Mouse (Mus musculus): ENCODE data around the gene Arhgap10. TPM values are rescaled to one million over a fixed set of nuclear protein-coding genes. Genes with fewer than 3 reads are reported as not detected.

Arhgap10 gene
- polyA plus RNA-seq, 1 experiment from 2014 or later, result 14.8 TPM

DNA sequence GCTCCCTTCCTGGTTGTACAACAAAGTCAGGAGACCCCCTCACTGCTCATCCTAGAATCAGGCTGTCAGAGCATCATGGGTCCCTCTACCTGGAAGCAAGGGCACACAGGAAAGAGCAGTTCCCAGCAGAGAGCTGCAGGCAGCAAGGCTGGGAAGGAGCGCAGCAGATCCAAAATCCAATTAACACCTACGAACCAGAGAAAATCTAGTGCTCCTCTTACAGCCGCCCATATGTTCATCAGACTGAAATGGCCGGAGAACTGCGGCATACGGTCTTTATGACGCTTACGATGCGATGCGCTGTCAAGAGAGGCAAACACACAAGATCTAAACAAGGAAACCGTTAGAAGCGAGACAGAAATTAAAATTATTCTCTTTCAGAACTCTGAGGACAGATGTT, 229.3 kb downstream of the Arhgap10 start:
- H3K4me3 ChIP-seq (ENCODE audit: low read depth, low read length), result no peak overlapping the region
- H3K4me1 ChIP-seq (ENCODE audit: control insufficient read depth, insufficient read depth, low read length), result no peaks in the 10 kb centered on the region
- no peak overlapping the region for H3K4me2 ChIP-seq (ENCODE audit: low read depth)
- no peaks in the 10 kb centered on the region for H3K9me3 ChIP-seq (ENCODE audit: control insufficient read depth, low read length)
- no peaks in the 10 kb centered on the region for H3K36me3 ChIP-seq (ENCODE audit: control insufficient read depth, insufficient read depth, low read length)
- 90% methylated on average over 12 of the region's 12 CpGs for WGBS
- no peak overlapping the region for H3K9ac ChIP-seq (ENCODE audit: low read length)
- no peaks in the 10 kb centered on the region for H3K27me3 ChIP-seq (ENCODE audit: control insufficient read depth, insufficient read depth, low read length)
- no peak for ATAC-seq (ENCODE audit: insufficient read depth, low FRiP score, low TSS enrichment)
- no peak overlapping the region for H3K27ac ChIP-seq (ENCODE audit: low read depth, low read length)
- no peak for DNase-seq (ENCODE audit: low spot score)

DNA sequence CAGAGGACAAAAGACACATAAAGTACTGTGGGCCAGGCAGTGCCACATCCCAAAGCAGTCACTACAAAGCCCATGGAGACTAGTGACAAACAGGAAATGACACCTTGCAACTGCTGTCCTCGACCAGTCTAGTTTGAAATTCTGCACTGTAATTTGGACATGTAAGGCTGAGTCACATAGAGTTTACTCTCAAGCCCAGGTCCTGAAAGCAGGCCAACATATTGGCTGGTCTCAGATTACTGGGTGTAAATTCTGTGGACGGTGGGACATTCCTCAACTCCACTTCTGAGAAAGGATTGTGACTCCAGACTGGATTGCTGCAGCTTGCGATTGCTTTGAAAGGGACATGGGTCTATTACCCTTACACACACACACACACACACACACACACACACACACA, 229.7 kb downstream of the Arhgap10 start:
- Histone ChIP-seq H3K27ac (ENCODE audit: low read depth, low read length) (no peak overlapping the region), H3K4me1 (ENCODE audit: control insufficient read depth, insufficient read depth, low read length) (no peaks in the 10 kb centered on the region), H3K4me3 (ENCODE audit: low read depth, low read length) (no peak overlapping the region), H3K4me2 (ENCODE audit: low read depth) (no peak overlapping the region), H3K36me3 (ENCODE audit: control insufficient read depth, insufficient read depth, low read length) (no peaks in the 10 kb centered on the region), H3K9me3 (ENCODE audit: control insufficient read depth, low read length) (no peaks in the 10 kb centered on the region), H3K9ac (ENCODE audit: low read length) (no peak overlapping the region), H3K27me3 (ENCODE audit: control insufficient read depth, insufficient read depth, low read length) (no peaks in the 10 kb centered on the region)
- WGBS, result 68% methylated on average over 3 of the region's 3 CpGs
- ATAC-seq (ENCODE audit: insufficient read depth, low FRiP score, low TSS enrichment) (no peak), DNase-seq (ENCODE audit: low spot score) (no peak)

DNA sequence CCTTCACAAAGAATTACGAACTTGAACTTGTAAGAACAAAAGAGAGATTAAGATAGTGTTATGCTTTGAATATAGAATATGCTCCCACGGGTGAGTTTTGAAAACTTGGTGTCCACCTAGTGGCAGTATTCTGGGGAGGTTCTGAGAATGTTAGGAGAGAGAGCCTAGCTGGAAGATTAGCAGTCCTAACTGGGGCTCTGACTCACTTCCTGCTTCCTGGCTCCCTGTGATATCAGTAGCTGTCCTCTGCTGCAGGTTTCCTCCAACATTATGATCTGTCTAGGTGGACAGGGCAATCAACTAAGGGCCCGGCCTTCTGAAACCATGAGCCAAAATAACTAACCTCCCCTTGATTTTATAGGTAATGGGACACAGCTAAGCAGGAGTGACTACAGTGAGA, 233.3 kb downstream of the Arhgap10 start:
- Histone ChIP-seq H3K27ac (ENCODE audit: low read depth, low read length) (no peak overlapping the region), H3K27me3 (ENCODE audit: control insufficient read depth, insufficient read depth, low read length) (no peaks in the 10 kb centered on the region), H3K4me2 (ENCODE audit: low read depth) (no peak overlapping the region), H3K36me3 (ENCODE audit: control insufficient read depth, insufficient read depth, low read length) (no peaks in the 10 kb centered on the region), H3K9ac (ENCODE audit: low read length) (no peak overlapping the region), H3K4me1 (ENCODE audit: control insufficient read depth, insufficient read depth, low read length) (no peaks in the 10 kb centered on the region), H3K4me3 (ENCODE audit: low read depth, low read length) (no peak overlapping the region), H3K9me3 (ENCODE audit: control insufficient read depth, low read length) (no peaks in the 10 kb centered on the region)
- ATAC-seq (ENCODE audit: insufficient read depth, low FRiP score, low TSS enrichment) (no peak), DNase-seq (ENCODE audit: low spot score) (no peak)
- WGBS, result 94% methylated on average over 3 of the region's 3 CpGs

DNA sequence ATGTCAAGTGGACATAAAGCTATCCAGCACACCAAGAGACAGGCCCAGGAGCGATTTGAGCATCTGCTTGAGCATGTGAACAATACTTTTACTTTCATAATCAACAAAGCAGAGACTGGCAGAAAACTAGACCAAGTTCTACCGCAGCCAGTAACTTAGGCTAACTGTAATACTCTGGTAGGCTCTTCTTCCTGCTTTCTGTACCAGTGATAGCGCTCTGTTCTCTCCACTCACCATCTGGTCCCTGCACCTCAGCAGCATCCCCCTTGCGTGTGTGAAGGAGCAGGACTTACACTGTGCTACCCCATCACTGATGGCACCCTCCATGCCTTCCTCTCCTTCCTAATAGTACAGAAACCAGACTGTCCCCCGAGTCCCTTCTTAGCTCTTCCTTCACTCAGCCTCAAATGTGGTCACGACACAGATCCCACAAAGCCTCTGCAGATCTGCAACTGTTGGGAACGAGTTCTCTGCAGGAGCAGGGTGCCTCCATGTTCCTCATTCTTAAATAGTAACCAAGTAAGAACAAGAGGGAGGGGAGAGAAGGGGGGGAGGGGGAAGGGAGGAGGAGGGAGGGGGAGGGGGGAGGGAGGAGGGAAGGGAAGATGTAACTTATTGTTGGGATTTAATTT, 235.0 kb downstream of the Arhgap10 start:
- no peaks in the 10 kb centered on the region for H3K9me3 ChIP-seq (ENCODE audit: control insufficient read depth, low read length)
- DNase-seq (ENCODE audit: low spot score) (no peak), ATAC-seq (ENCODE audit: insufficient read depth, low FRiP score, low TSS enrichment) (no peak)
- H3K4me2 ChIP-seq (ENCODE audit: low read depth), result no peak overlapping the region
- 90% methylated on average over 7 of the region's 7 CpGs for WGBS
- H3K4me3 ChIP-seq (ENCODE audit: low read depth, low read length), result no peak overlapping the region
- no peak overlapping the region for H3K27ac ChIP-seq (ENCODE audit: low read depth, low read length)
- H3K4me1 ChIP-seq (ENCODE audit: control insufficient read depth, insufficient read depth, low read length), result no peaks in the 10 kb centered on the region
- H3K27me3 ChIP-seq (ENCODE audit: control insufficient read depth, insufficient read depth, low read length), result no peaks in the 10 kb centered on the region
- H3K36me3 ChIP-seq (ENCODE audit: control insufficient read depth, insufficient read depth, low read length), result no peaks in the 10 kb centered on the region
- H3K9ac ChIP-seq (ENCODE audit: low read length), result no peak overlapping the region

DNA sequence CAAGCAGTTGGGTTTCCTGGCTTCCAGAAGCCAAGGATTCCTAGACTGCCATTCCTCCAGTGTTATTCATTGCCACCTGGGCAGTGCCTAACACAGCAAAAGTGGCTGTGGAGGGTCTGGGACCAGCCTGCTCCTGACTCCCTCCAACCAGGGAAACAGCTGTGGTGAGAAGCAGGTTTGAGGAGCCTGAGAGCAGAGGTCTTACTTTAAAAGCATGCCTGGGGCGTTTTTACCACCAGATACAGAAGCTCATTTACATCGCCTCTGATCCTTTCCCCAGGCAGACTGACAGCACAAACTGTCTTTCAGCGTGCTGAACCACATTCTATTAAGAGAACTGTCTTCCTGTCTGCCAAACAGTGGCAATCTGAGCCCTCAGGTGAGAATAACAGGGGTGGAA, 237.8 kb downstream of the Arhgap10 start:
- no peaks in the 10 kb centered on the region for H3K4me1 ChIP-seq (ENCODE audit: control insufficient read depth, insufficient read depth, low read length)
- no peak overlapping the region for H3K27ac ChIP-seq (ENCODE audit: low read depth, low read length)
- DNase-seq (ENCODE audit: low spot score) (no peak), ATAC-seq (ENCODE audit: insufficient read depth, low FRiP score, low TSS enrichment) (no peak; the same call in 1 of the 2 replicates)
- H3K4me3 ChIP-seq (ENCODE audit: low read depth, low read length), result no peak overlapping the region
- 65% methylated on average over 3 of the region's 3 CpGs for WGBS
- no peaks in the 10 kb centered on the region for H3K9me3 ChIP-seq (ENCODE audit: control insufficient read depth, low read length)
- no peak overlapping the region for H3K9ac ChIP-seq (ENCODE audit: low read length)
- no peaks in the 10 kb centered on the region for H3K27me3 ChIP-seq (ENCODE audit: control insufficient read depth, insufficient read depth, low read length)
- H3K36me3 ChIP-seq (ENCODE audit: control insufficient read depth, insufficient read depth, low read length), result no peaks in the 10 kb centered on the region
- H3K4me2 ChIP-seq (ENCODE audit: low read depth), result no peak overlapping the region

DNA sequence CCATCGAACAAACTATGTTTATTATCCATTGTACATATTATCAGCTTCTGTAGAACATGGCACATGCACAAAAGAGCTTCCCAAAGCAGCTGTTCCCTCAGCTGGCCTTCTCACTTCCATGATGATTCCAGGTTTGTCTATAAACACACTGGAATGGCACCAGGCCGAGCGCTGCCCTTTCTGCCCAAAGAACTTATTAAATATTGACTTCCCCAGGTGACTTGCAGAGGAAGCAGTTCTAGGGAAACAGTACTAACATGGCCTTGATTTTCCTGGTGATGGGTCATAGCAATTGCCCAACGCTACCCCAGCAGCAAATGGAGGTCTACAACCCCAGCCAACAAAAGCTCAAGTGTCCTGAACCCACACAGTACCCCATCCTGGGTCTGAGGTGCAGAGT, 239.5 kb downstream of the Arhgap10 start:
- no peak overlapping the region for H3K27ac ChIP-seq (ENCODE audit: low read depth, low read length)
- 94% methylated on average over 4 of the region's 4 CpGs for WGBS
- no peak overlapping the region for H3K9ac ChIP-seq (ENCODE audit: low read length)
- H3K36me3 ChIP-seq (ENCODE audit: control insufficient read depth, insufficient read depth, low read length), result no peaks in the 10 kb centered on the region
- H3K4me1 ChIP-seq (ENCODE audit: control insufficient read depth, insufficient read depth, low read length), result no peaks in the 10 kb centered on the region
- no peak for ATAC-seq (ENCODE audit: insufficient read depth, low FRiP score, low TSS enrichment)
- DNase-seq (ENCODE audit: low spot score), result no peak
- no peaks in the 10 kb centered on the region for H3K9me3 ChIP-seq (ENCODE audit: control insufficient read depth, low read length)
- no peak overlapping the region for H3K4me2 ChIP-seq (ENCODE audit: low read depth)
- no peak overlapping the region for H3K4me3 ChIP-seq (ENCODE audit: low read depth, low read length)
- H3K27me3 ChIP-seq (ENCODE audit: control insufficient read depth, insufficient read depth, low read length), result no peaks in the 10 kb centered on the region

DNA sequence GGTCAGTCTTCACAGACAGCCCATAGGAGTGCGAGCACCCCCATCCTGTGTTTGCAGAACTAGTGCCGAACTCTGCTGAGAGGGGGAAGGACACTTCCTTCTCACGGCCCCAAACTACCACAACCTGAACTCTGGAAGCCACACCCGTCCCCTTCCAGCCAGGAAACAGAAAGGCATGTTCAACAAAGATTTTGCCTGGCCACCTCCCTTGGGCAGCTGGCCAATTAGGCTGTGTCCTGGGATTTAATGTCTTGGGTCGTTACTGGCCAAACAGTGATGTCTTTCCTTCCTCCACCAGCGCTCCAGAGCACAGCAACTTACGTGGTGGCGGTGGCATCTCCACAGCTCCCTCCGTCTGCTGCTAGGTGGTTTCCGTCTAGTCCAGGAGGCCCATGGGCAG, 240.9 kb downstream of the Arhgap10 start:
- DNase-seq (ENCODE audit: low spot score), result no peak
- Histone ChIP-seq H3K4me1 (ENCODE audit: control insufficient read depth, insufficient read depth, low read length) (no peaks in the 10 kb centered on the region), H3K36me3 (ENCODE audit: control insufficient read depth, insufficient read depth, low read length) (no peaks in the 10 kb centered on the region), H3K27ac (ENCODE audit: low read depth, low read length) (no peak overlapping the region), H3K4me3 (ENCODE audit: low read depth, low read length) (no peak overlapping the region), H3K4me2 (ENCODE audit: low read depth) (no peak overlapping the region), H3K9ac (ENCODE audit: low read length) (no peak overlapping the region), H3K27me3 (ENCODE audit: control insufficient read depth, insufficient read depth, low read length) (no peaks in the 10 kb centered on the region), H3K9me3 (ENCODE audit: control insufficient read depth, low read length) (no peaks in the 10 kb centered on the region)
- ATAC-seq (ENCODE audit: insufficient read depth, low FRiP score, low TSS enrichment), result no peak
- 86% methylated on average over 10 of the region's 10 CpGs for WGBS

DNA sequence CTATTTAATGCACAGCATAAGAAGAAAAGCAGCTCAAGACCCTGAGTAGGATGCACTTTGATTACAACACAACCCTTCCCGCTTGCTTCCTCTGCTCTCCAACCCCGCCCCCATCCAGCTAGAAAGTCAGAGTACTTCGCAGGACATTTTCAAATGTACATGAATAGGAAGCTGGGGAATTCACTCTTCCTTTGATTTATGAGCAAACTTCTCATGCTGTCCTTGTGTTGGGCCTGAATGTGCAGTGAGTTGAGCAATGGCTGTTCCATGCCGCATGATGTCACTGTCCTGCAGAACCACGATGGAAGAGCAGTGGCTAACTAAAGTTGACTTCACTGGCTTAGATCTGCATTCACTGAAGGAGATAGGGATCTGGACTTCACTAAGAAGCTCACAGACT, 242.2 kb downstream of the Arhgap10 start:
- Histone ChIP-seq H3K36me3 (ENCODE audit: control insufficient read depth, insufficient read depth, low read length) (no peaks in the 10 kb centered on the region), H3K27ac (ENCODE audit: low read depth, low read length) (no peak overlapping the region), H3K4me2 (ENCODE audit: low read depth) (no peak overlapping the region), H3K9ac (ENCODE audit: low read length) (no peak overlapping the region), H3K27me3 (ENCODE audit: control insufficient read depth, insufficient read depth, low read length) (no peaks in the 10 kb centered on the region), H3K9me3 (ENCODE audit: control insufficient read depth, low read length) (no peaks in the 10 kb centered on the region), H3K4me3 (ENCODE audit: low read depth, low read length) (no peak overlapping the region), H3K4me1 (ENCODE audit: control insufficient read depth, insufficient read depth, low read length) (no peaks in the 10 kb centered on the region)
- WGBS, result 89% methylated on average over 5 of the region's 5 CpGs
- no peak for ATAC-seq (ENCODE audit: insufficient read depth, low FRiP score, low TSS enrichment)
- DNase-seq (ENCODE audit: low spot score), result no peak

DNA sequence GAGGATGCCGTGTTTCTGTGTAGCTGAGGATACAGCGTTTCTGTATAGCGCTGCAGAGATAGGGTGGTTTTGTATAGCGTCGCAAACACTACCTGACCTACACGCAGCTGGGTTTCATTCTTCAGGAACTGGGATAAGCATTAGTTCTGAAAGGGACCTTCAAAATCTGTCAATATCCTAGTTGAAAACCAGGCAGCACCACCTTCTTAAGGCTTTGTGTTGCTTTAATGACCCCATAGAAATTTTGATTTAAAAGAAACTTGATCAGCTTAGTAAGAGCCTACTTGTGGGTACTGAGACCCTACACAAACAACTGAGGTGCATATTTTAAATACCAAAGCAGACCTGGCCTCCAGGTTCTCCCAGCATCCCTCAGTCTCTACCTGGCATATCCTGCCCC, 245.6 kb downstream of the Arhgap10 start:
- no peaks in the 10 kb centered on the region for H3K36me3 ChIP-seq (ENCODE audit: control insufficient read depth, insufficient read depth, low read length)
- no peak overlapping the region for H3K4me3 ChIP-seq (ENCODE audit: low read depth, low read length)
- H3K9me3 ChIP-seq (ENCODE audit: control insufficient read depth, low read length), result no peaks in the 10 kb centered on the region
- DNase-seq (ENCODE audit: low spot score) (no peak), ATAC-seq (ENCODE audit: insufficient read depth, low FRiP score, low TSS enrichment) (no peak)
- H3K4me2 ChIP-seq (ENCODE audit: low read depth), result no peak overlapping the region
- no peak overlapping the region for H3K27ac ChIP-seq (ENCODE audit: low read depth, low read length)
- H3K9ac ChIP-seq (ENCODE audit: low read length), result no peak overlapping the region
- H3K4me1 ChIP-seq (ENCODE audit: control insufficient read depth, insufficient read depth, low read length), result no peaks in the 10 kb centered on the region
- WGBS, result 97% methylated on average over 6 of the region's 6 CpGs
- H3K27me3 ChIP-seq (ENCODE audit: control insufficient read depth, insufficient read depth, low read length), result no peaks in the 10 kb centered on the region
